Mouse (Mus musculus): ENCODE measurements around the gene Sall1. TPM values are rescaled to one million over a fixed set of nuclear protein-coding genes. Genes with fewer than 3 reads are reported as not detected.

The Sall1 gene
- polyA plus RNA-seq, 1 experiment from 2014 or later: 2.5 TPM

GRCm38 (mm10) chr8:89045726-89046125 lies 1.8 kb upstream of the Sall1 start:
- no peak for ATAC-seq (ENCODE audit: insufficient number of reproducible peaks, insufficient read depth, low FRiP score, low TSS enrichment)
- 3% methylated on average over 17 of the region's 17 CpGs for WGBS
- Histone ChIP-seq H3K27me3 (peaks cover 71% of the 10 kb centered on the region), H3K9ac (no peak overlapping the region), H3K4me3 (peak overlapping the region; percentile 49; the same call in 1 of the 2 replicates), H3K36me3 (no peaks in the 10 kb centered on the region), H3K27ac (no peak overlapping the region), H3K9me3 (no peaks in the 10 kb centered on the region), H3K4me2 (replicated peaks) (peak overlapping the region; percentile 32; the same call in 1 of the 2 replicates), H3K4me1 (peaks cover 21% of the 10 kb centered on the region)

DNA sequence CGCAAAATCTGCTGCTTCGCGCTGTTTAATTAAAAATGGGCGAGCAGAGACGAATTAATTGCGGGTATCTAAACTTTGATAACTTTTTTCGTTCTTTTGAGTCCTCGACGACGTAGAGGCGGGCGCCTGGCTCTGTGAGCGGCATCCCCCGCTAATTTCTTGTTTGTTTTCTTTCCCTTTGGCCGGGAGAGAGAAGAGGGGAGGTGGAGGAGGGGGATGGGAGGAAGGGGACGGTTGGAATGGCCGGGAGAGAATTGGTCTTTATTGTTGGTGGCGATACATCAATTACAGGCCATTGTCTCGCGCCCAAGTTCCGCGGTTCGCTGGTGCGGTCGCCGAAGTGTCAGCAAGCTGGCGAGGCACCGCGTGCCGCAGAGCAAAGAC lies 1.2 kb upstream of the Sall1 start:
- H3K27me3 ChIP-seq: peaks cover 71% of the 10 kb centered on the region
- H3K9ac ChIP-seq: no peak overlapping the region
- no peak overlapping the region for H3K27ac ChIP-seq
- no peaks in the 10 kb centered on the region for H3K36me3 ChIP-seq
- H3K4me3 ChIP-seq: peak overlapping the region; percentile 49; the same call in 1 of the 2 replicates
- peaks cover 21% of the 10 kb centered on the region for H3K4me1 ChIP-seq
- H3K9me3 ChIP-seq: no peaks in the 10 kb centered on the region
- no peak for ATAC-seq (ENCODE audit: insufficient number of reproducible peaks, insufficient read depth, low FRiP score, low TSS enrichment)
- H3K4me2 ChIP-seq (replicated peaks): peak overlapping the region; percentile 87
- under 1% methylated on average over 30 of the region's 30 CpGs for WGBS

DNA sequence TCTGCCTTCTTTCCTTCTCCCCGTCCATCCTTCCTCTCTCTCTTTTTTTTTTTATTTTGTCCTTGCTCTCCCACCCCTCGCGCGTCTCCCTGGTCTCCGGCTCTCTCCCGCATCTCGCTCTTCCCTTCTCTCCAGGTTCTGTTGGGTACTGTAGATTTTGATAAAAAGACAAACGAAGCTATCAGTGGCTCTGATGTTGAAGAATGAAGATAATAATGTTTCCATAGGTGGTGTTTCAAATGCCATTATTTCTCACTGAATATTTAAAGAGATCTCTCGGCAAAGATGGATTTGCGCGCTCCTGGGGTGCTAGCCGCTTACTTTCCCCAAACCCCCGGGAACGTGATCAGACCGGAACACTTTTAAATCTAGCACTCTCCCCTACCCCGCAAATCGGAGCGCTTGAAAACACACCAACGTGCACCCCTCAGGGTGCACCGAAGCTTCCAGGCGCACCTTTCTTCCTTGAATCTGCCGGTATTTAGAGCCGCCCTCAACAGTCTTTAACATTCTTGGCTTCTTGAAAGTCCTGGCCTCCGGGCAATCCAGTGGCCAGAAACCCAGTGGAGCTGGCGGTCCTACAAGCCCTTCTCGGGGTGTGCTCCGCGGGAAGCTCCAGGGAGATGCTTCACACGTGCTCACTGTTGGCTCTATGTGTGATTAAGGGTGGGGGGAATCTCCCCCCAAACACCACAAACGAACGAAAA lies 702 bp upstream of the Sall1 start:
- no peak overlapping the region for H3K27ac ChIP-seq
- no peak overlapping the region for H3K9ac ChIP-seq
- WGBS: under 1% methylated on average over 31 of the region's 31 CpGs
- H3K9me3 ChIP-seq: no peaks in the 10 kb centered on the region
- H3K4me2 ChIP-seq (replicated peaks): peak overlapping the region; percentile 87
- H3K36me3 ChIP-seq: no peaks in the 10 kb centered on the region
- no peak for ATAC-seq (ENCODE audit: insufficient number of reproducible peaks, insufficient read depth, low FRiP score, low TSS enrichment)
- H3K4me1 ChIP-seq: peaks cover 21% of the 10 kb centered on the region
- H3K4me3 ChIP-seq: peak overlapping the region; percentile 49
- peaks cover 71% of the 10 kb centered on the region for H3K27me3 ChIP-seq

GRCm38 (mm10) chr8:89043371-89043841 lies 556 bp downstream of the Sall1 start:
- Histone ChIP-seq H3K4me2 (replicated peaks) (peak overlapping the region; percentile 87), H3K9ac (peak overlapping the region; percentile 61; the same call in 1 of the 2 replicates), H3K36me3 (no peaks in the 10 kb centered on the region), H3K27me3 (peaks cover 65% of the 10 kb centered on the region), H3K4me3 (peak overlapping the region; percentile 49), H3K27ac (0 out of 2 replicates have a peak overlapping the region, but pooled peaks have one; percentile 72), H3K4me1 (peaks cover 21% of the 10 kb centered on the region), H3K9me3 (no peaks in the 10 kb centered on the region)
- under 1% methylated on average over 32 of the region's 32 CpGs for WGBS
- peak; percentile 45; the same call in 1 of the 2 replicates for ATAC-seq (ENCODE audit: insufficient number of reproducible peaks, insufficient read depth, low FRiP score, low TSS enrichment)

DNA sequence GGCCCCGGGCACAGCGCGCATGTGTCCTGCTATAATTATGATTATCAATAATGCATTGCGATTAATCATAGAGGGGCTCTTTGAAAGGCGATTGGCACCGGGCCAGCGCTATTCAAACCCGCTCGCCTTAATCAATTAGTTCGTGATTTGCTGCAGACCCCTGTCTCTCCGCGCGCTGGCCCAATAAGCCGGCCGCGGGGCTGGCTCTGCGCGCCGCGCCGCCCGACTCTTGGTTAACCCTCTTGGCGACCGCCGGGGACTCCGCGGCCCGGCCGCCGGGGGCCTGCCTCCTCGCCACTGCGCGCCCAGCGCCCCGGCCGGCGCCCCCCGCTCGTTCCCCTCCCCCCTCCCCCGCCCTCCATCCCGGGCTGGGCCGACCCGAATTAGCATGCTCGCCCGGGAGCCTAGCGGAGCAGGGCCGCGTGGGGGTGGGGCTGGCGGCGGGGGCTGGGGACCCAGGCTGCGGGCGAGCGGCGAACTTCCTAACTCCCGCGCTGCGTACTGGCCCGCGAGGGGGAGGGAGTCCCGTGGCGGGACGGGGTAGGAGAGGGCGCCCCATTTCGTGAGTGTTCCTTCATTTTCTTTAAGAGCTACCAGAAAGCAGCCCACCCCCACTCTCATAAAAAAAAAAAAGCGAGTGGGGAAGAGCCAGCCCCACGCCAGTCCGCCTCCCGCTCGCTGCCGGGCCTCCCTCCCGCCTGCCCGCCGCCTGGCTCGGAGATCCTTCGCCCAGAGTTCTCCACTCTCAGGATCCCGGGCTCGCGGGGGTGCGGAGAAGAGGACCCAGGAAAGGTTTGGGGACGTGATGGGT lies 1.2 kb downstream of the Sall1 start:
- peak overlapping the region; percentile 72; the same call in 1 of the 2 replicates for H3K27ac ChIP-seq
- H3K4me1 ChIP-seq: peaks cover 21% of the 10 kb centered on the region
- WGBS: under 1% methylated on average over 63 of the region's 80 CpGs
- ATAC-seq (ENCODE audit: insufficient number of reproducible peaks, insufficient read depth, low FRiP score, low TSS enrichment): peak; percentile 81
- no peaks in the 10 kb centered on the region for H3K9me3 ChIP-seq
- peak overlapping the region; percentile 87 for H3K4me2 ChIP-seq (replicated peaks)
- H3K27me3 ChIP-seq: peaks cover 59% of the 10 kb centered on the region
- peak overlapping the region; percentile 61 for H3K9ac ChIP-seq
- H3K36me3 ChIP-seq: no peaks in the 10 kb centered on the region
- peak overlapping the region; percentile 49 for H3K4me3 ChIP-seq

GRCm38 (mm10) chr8:89042118-89042460 lies 1.9 kb downstream of the Sall1 start:
- ATAC-seq (ENCODE audit: insufficient number of reproducible peaks, insufficient read depth, low FRiP score, low TSS enrichment): no peak
- Histone ChIP-seq H3K27ac (peak overlapping the region; percentile 70), H3K4me2 (replicated peaks) (peak overlapping the region; percentile 87), H3K9me3 (no peaks in the 10 kb centered on the region), H3K4me1 (peaks cover 18% of the 10 kb centered on the region), H3K27me3 (peaks cover 55% of the 10 kb centered on the region), H3K9ac (peak overlapping the region; percentile 61), H3K36me3 (no peaks in the 10 kb centered on the region), H3K4me3 (peak overlapping the region; percentile 49)
- under 1% methylated on average over 35 of the region's 35 CpGs for WGBS

- H3K4me1 ChIP-seq: peaks cover 14% of the 10 kb centered on the region
- peak overlapping the region; percentile 87 for H3K4me2 ChIP-seq (replicated peaks)
- WGBS: under 1% methylated on average over 55 of the region's 55 CpGs
- ATAC-seq (ENCODE audit: insufficient number of reproducible peaks, insufficient read depth, low FRiP score, low TSS enrichment): no peak
- H3K27ac ChIP-seq: peak overlapping the region; percentile 70
- no peaks in the 10 kb centered on the region for H3K36me3 ChIP-seq
- H3K9me3 ChIP-seq: no peaks in the 10 kb centered on the region
- H3K27me3 ChIP-seq: peaks cover 51% of the 10 kb centered on the region
- H3K9ac ChIP-seq: peak overlapping the region; percentile 61
- peak overlapping the region; percentile 49 for H3K4me3 ChIP-seq
Observed at GRCm38 (mm10) chr8:89041421-89042117, 2.4 kb downstream of the Sall1 start.

DNA sequence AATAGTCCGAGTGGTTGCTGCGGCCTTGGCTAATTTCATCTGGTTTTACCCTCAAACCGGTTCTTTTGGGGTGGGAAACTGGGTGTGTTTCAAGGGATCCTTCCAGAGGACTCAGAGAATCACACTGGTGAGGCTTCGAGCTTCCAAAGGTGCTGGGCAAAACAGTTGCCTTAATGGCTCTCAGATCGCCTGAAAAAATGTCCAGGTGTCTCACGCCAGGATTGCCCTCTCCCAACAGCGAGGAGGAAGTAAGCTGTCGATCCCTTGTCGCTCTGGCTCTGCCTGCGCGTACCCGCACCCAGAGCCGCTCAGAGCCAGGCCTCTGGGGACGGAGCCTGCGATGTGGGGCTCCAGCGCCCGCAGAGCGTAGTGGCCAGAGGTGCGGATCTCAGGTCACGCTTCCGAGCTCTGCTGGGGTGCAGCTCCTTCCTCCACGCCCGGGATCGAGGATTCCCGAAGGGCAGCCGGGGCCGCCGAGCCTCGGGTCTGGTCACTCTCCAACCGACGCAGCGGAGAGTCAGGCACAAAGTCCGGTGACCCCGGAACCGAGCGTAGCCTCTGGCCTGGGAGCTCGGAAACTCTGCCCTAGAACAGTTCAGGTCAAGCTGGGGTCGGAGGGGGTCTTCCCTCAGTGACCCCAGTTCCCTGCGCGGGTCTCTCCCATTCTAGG lies 3.1 kb downstream of the Sall1 start:
- Histone ChIP-seq H3K4me3 (peak overlapping the region; percentile 49), H3K27me3 (peaks cover 44% of the 10 kb centered on the region), H3K4me2 (replicated peaks) (peak overlapping the region; percentile 87), H3K9ac (peak overlapping the region; percentile 61), H3K4me1 (peaks cover 10% of the 10 kb centered on the region), H3K27ac (peak overlapping the region; percentile 7; the same call in 1 of the 2 replicates), H3K9me3 (no peaks in the 10 kb centered on the region), H3K36me3 (no peaks in the 10 kb centered on the region)
- WGBS: 2% methylated on average over 40 of the region's 40 CpGs
- no peak for ATAC-seq (ENCODE audit: insufficient number of reproducible peaks, insufficient read depth, low FRiP score, low TSS enrichment)

DNA sequence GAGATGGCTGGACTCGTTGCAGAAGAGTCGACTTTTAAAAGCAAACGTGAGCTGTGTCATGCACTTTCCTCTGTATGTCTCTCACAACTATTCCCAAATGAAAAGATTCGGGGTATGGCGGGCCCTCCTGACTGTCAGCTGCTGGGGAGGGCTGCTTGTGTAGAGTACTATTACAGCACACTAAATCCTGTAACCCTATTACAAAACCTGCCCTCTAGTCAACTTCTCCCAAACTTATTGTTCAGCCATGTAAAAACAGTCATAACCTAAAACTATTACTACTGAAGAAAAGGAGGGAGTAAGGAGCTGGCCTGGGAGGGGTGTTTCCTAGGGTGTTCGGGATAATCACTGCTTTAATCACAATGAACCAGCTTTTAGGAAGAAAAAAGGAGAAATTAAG lies 4.1 kb downstream of the Sall1 start:
- Histone ChIP-seq H3K4me3 (no peak overlapping the region), H3K9me3 (no peaks in the 10 kb centered on the region), H3K4me1 (peaks cover 6% of the 10 kb centered on the region), H3K36me3 (no peaks in the 10 kb centered on the region), H3K27ac (no peak overlapping the region), H3K27me3 (peaks cover 36% of the 10 kb centered on the region), H3K4me2 (replicated peaks) (peak overlapping the region; percentile 6; the same call in 1 of the 2 replicates), H3K9ac (no peak overlapping the region)
- WGBS: 20% methylated on average over 6 of the region's 6 CpGs
- ATAC-seq (ENCODE audit: insufficient number of reproducible peaks, insufficient read depth, low FRiP score, low TSS enrichment): no peak

GRCm38 (mm10) chr8:89038920-89039319 lies 5.0 kb downstream of the Sall1 start:
- Histone ChIP-seq H3K4me2 (replicated peaks) (no peak overlapping the region), H3K9me3 (no peaks in the 10 kb centered on the region), H3K4me3 (no peak overlapping the region), H3K27me3 (peaks cover 29% of the 10 kb centered on the region), H3K27ac (no peak overlapping the region), H3K4me1 (peaks cover 6% of the 10 kb centered on the region), H3K36me3 (no peaks in the 10 kb centered on the region), H3K9ac (no peak overlapping the region)
- no peak for ATAC-seq (ENCODE audit: insufficient number of reproducible peaks, insufficient read depth, low FRiP score, low TSS enrichment)
- WGBS: 62% methylated on average over 4 of the region's 4 CpGs

Measured in embryonic facial prominence, embryonic 12.5 days (tissue).